Mouse (Mus musculus): ENCODE results near the gene Micu2. TPM values are rescaled to one million over a fixed set of nuclear protein-coding genes. Genes with fewer than 3 reads are reported as not detected.

Gene Micu2
- total and polyA plus RNA-seq, 3 experiments: 61.3 to 173 (median 65.1) TPM

DNA sequence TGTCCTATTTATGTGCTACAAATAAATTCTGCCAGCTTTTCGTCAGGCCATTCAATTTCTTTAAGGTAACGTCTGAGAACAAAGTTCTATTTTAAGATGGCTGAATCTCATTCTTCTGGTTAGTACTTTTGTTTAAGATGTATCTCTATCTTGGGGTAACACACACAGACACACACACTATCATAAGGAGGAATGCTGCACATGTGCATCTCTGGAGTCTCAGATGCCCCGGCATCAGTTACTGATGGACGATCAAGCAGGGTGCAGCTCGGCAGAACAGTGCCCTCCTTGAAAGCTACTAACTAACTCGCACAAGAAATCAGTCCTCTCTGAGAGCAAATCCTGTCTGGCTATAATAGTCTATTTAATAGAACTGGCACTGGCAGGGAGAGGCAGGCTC lies 30.2 kb downstream of the Micu2 start:
- Histone ChIP-seq H3K36me3 (ENCODE audit: control insufficient read depth in 1 of 2, insufficient read depth in 2 of 2, low read length in 2 of 2) (peaks cover 0 to 9% of the 10 kb centered on the region in 2 experiments), H3K9me3 (replicated peaks; ENCODE audit: insufficient read depth, low read length) (no peaks in the 10 kb centered on the region), H3K9ac (ENCODE audit: control insufficient read depth, low read depth, low read length, poor library complexity, severe bottlenecking) (no peak overlapping the region), H3K4me1 (ENCODE audit: control insufficient read depth in 1 of 2, insufficient read depth in 2 of 2, low read length in 2 of 2) (peaks cover 0 to 6% of the 10 kb centered on the region in 2 experiments; a peak in 1 of 4 replicates), H3K27ac (ENCODE audit: control insufficient read depth, low read depth, low read length) (no peak overlapping the region), H3K27me3 (ENCODE audit: control insufficient read depth in 1 of 2, insufficient read depth in 2 of 2, low read length in 2 of 2) (no peaks in the 10 kb centered on the region), H3K4me3 (ENCODE audit: control insufficient read depth in 1 of 2, insufficient read depth in 1 of 2, low read depth in 2 of 2, low read length in 2 of 2) (no peak overlapping the region), H3K79me2 (ENCODE audit: control insufficient read depth, insufficient read depth, low read length, poor library complexity) (no peaks in the 10 kb centered on the region)
- no peak for DNase-seq (ENCODE audit: low read depth, low spot score)
- TF ChIP-seq CHD1 (IDR thresholded peaks at IDR 0.05; ENCODE audit: low read depth, low read length): no peak
- no peak for TF ChIP-seq EP300 (IDR thresholded peaks at IDR 0.05; ENCODE audit: low read depth in 1 of 2, low read length in 2 of 2)
- TF ChIP-seq USF2 (IDR thresholded peaks at IDR 0.05; ENCODE audit: borderline replicate concordance in 1 of 2, insufficient read depth in 1 of 2, low read depth in 1 of 2, low read length in 2 of 2): no peak
- no peak for TF ChIP-seq BHLHE40 (IDR thresholded peaks at IDR 0.05; ENCODE audit: borderline replicate concordance, low read depth, low read length)
- no peak for TF ChIP-seq ETS1 (IDR thresholded peaks at IDR 0.05; ENCODE audit: low read depth, low read length)
- no peak for TF ChIP-seq ZNF384 (IDR thresholded peaks at IDR 0.05; ENCODE audit: low read depth, low read length)
- TF ChIP-seq GATA1 (IDR thresholded peaks at IDR 0.05; ENCODE audit: low read depth, low read length): no peak
- TF ChIP-seq MAZ (IDR thresholded peaks at IDR 0.05; ENCODE audit: low read depth, low read length): no peak
- no peak for TF ChIP-seq MYC (IDR thresholded peaks at IDR 0.05; ENCODE audit: low read depth, low read length)
- no peak for TF ChIP-seq NRF1 (IDR thresholded peaks at IDR 0.05; ENCODE audit: insufficient read depth, low read depth, low read length, poor library complexity, severe bottlenecking)
- no peak for TF ChIP-seq RCOR1 (IDR thresholded peaks at IDR 0.05; ENCODE audit: low read depth, low read length)
- TF ChIP-seq SMC3 (IDR thresholded peaks at IDR 0.05; ENCODE audit: low read depth, low read length): no peak
- TF ChIP-seq E2F4 (IDR thresholded peaks at IDR 0.05; ENCODE audit: borderline replicate concordance, low read depth, low read length): no peak
- TF ChIP-seq MAFK (IDR thresholded peaks at IDR 0.05; ENCODE audit: borderline replicate concordance, low read depth, low read length): no peak
- no peak for TF ChIP-seq UBTF (IDR thresholded peaks at IDR 0.05; ENCODE audit: borderline replicate concordance, insufficient read depth, low read depth, low read length)
- TF ChIP-seq MYB (IDR thresholded peaks at IDR 0.05; ENCODE audit: low read depth, low read length): no peak
- no peak for TF ChIP-seq MXI1 (IDR thresholded peaks at IDR 0.05; ENCODE audit: low read depth, low read length)
- no peak for TF ChIP-seq USF1 (IDR thresholded peaks at IDR 0.05; ENCODE audit: low read depth, low read length)
- TF ChIP-seq HCFC1 (IDR thresholded peaks at IDR 0.05; ENCODE audit: low read depth, low read length): no peak
